Mouse (Mus musculus) spleen, adult 2 months (tissue): ENCODE results near the gene Gpd1. TPM values are rescaled to one million over a fixed set of nuclear protein-coding genes. Genes with fewer than 3 reads are reported as not detected.

Source experiments
- DNase-seq, 2 experiments: peaks; one replicate each; pipeline versions ENCODE4 v3.0.0 to v3.0.0-alpha.2; 2012 to 2021; ENCODE audit warnings: low spot score in 2 of 2, low read depth in 1 of 2
- H3K27ac ChIP-seq: fragments of 200-500 bp; 2 replicates; pipeline ENCODE4 v1.5.1; 2012; ENCODE audit warnings: low read length, inconsistent platforms; ENCODE audit not compliant: insufficient read depth
- H3K27me3 ChIP-seq: fragments of 200-500 bp; 2 replicates; pipeline ENCODE4 v1.6.1; 2012; ENCODE audit warnings: mild to moderate bottlenecking, moderate library complexity, low read length, inconsistent platforms; ENCODE audit not compliant: control insufficient read depth, insufficient read depth
- H3K36me3 ChIP-seq: fragments of 200-500 bp; 2 replicates; pipeline ENCODE4 v1.6.1; 2012; ENCODE audit warnings: mild to moderate bottlenecking, low read length, inconsistent platforms; ENCODE audit not compliant: control insufficient read depth, insufficient read depth
- H3K4me1 ChIP-seq: fragments of 200-500 bp; 2 replicates; pipeline ENCODE4 v1.6.1; 2011; ENCODE audit warnings: inconsistent platforms; ENCODE audit not compliant: control insufficient read depth, insufficient read depth, insufficient read length
- H3K4me3 ChIP-seq: fragments of 200-500 bp; 2 replicates; pipeline ENCODE4 v1.5.1; 2011; ENCODE audit warnings: mild to moderate bottlenecking, inconsistent platforms; ENCODE audit not compliant: insufficient read depth, insufficient read length; ENCODE audit errors: extremely low read depth
- CTCF ChIP-seq: fragments of 200-500 bp; IDR thresholded peaks from 2 replicates; pipeline ENCODE4 v1.5.1; 2011; ENCODE audit warnings: mild to moderate bottlenecking, inconsistent platforms; ENCODE audit not compliant: insufficient read depth, insufficient read length, insufficient replicate concordance; ENCODE audit errors: extremely low read depth
- POLR2A ChIP-seq: fragments of 200-500 bp; IDR thresholded peaks from 2 replicates; pipeline ENCODE4 v1.6.1; 2011; ENCODE audit warnings: low read depth, low read length, inconsistent platforms
- WGBS: fragments of 180-500 bp; shearing (Covaris S2); methylation state at CpG from one replicate; pipeline ENCODE4 v1.1.7; 2018; 5-methylcytosine and 5-hydroxymethylcytosine counted together
- polyA plus RNA-seq: library from polyadenylated mRNA; depleted of rRNA; stranded (reverse); fragments of >200 nt; gene quantifications from 2 replicates; pipeline ENCODE4 v1.2.3, GENCODE M21; 2012

The Gpd1 gene
- polyA plus RNA-seq, 1 experiment: 8.5 TPM

GRCm38 (mm10) chr15:99733186-99733585 is 15.9 kb downstream of the Gpd1 start:
- Histone ChIP-seq H3K36me3 (peaks cover 20% of the 10 kb centered on the region), H3K27ac (no peak overlapping the region), H3K4me1 (no peaks in the 10 kb centered on the region), H3K4me3 (no peak overlapping the region), H3K27me3 (no peaks in the 10 kb centered on the region)
- TF ChIP-seq POLR2A (no peak), CTCF (no peak)
- 95% methylated on average over 5 of the region's 5 CpGs for WGBS
- DNase-seq: no peak

GRCm38 (mm10) chr15:99735631-99736030 is 18.3 kb downstream of the Gpd1 start:
- DNase-seq: peak in 1 of 2 experiments; percentile 100
- H3K36me3 ChIP-seq: peaks cover 29% of the 10 kb centered on the region
- no peak overlapping the region for H3K27ac ChIP-seq
- no peak overlapping the region for H3K4me3 ChIP-seq
- no peak for TF ChIP-seq CTCF
- no peak for TF ChIP-seq POLR2A
- H3K27me3 ChIP-seq: no peaks in the 10 kb centered on the region
- no peaks in the 10 kb centered on the region for H3K4me1 ChIP-seq
- WGBS: 93% methylated on average over 2 of the region's 2 CpGs

DNA sequence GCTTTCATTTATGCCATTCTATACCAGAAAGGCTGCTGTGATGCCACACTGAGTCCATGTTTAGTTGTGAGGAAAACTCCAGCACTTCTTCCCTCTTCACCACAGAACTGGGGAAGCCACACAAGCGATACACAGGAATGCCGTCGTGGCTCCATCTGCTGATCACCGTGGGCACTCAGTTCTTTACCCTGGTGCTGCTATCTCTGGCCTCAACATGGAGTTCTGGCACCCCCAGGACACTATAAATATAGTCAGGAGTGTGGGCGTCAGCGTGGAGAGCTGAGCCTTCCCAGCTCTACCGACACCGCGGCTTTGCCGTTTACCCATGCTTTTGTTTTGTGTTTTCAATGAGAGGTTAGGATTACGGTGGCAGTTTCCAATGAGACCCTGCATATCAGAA is 19.4 kb downstream of the Gpd1 start:
- Histone ChIP-seq H3K4me3 (no peak overlapping the region), H3K27ac (no peak overlapping the region), H3K27me3 (no peaks in the 10 kb centered on the region), H3K4me1 (no peaks in the 10 kb centered on the region), H3K36me3 (peaks cover 32% of the 10 kb centered on the region)
- WGBS: 90% methylated on average over 11 of the region's 11 CpGs
- no peak for DNase-seq
- TF ChIP-seq CTCF: no peak
- no peak for TF ChIP-seq POLR2A

- DNase-seq: no peak
- H3K4me1 ChIP-seq: no peaks in the 10 kb centered on the region
- no peaks in the 10 kb centered on the region for H3K27me3 ChIP-seq
- no peak overlapping the region for H3K27ac ChIP-seq
- no peak overlapping the region for H3K4me3 ChIP-seq
- peaks cover 33% of the 10 kb centered on the region for H3K36me3 ChIP-seq
- 87% methylated on average over 4 of the region's 4 CpGs for WGBS
- TF ChIP-seq CTCF: no peak
- TF ChIP-seq POLR2A: no peak
Measured at GRCm38 (mm10) chr15:99740229-99740628, 22.9 kb downstream of the Gpd1 start.

DNA sequence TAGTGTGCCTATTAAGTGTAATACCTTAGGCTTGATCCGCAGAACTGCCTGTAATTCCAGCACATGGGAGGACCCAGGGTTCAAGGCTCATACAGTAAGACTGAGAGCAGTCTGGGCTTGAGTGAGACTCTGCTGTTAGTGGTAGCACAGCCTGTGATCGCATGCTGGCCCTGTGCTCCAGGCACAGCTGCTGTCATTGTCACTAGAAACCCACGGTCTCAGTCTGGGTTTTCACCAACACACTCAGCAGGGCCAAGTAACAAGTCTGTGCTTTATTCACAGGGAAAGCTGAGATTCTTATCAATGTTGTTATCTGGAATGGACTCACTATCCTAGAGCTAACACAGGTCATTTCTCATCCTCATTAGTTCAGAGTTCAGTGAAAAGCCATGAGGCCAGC is 36.9 kb downstream of the Gpd1 start:
- H3K4me1 ChIP-seq: no peaks in the 10 kb centered on the region
- DNase-seq: no peak
- no peaks in the 10 kb centered on the region; the same call in 1 of the 2 replicates for H3K36me3 ChIP-seq
- no peak overlapping the region for H3K27ac ChIP-seq
- TF ChIP-seq POLR2A (no peak), CTCF (no peak)
- 86% methylated on average over 3 of the region's 3 CpGs for WGBS
- no peak overlapping the region for H3K4me3 ChIP-seq
- H3K27me3 ChIP-seq: no peaks in the 10 kb centered on the region

- 80% methylated on average over 4 of the region's 4 CpGs for WGBS
Measured at GRCm38 (mm10) chr15:99767467-99767866, 50.2 kb downstream of the Gpd1 start.

GRCm38 (mm10) chr15:99768761-99769160 is 51.4 kb downstream of the Gpd1 start:
- Histone ChIP-seq H3K27me3 (no peaks in the 10 kb centered on the region), H3K36me3 (no peaks in the 10 kb centered on the region), H3K4me3 (no peak overlapping the region), H3K27ac (no peak overlapping the region), H3K4me1 (no peaks in the 10 kb centered on the region; the same call in none of the 2 replicates)
- no peak for TF ChIP-seq POLR2A
- TF ChIP-seq CTCF: no peak
- DNase-seq: no peak
- WGBS: 84% methylated on average over 1 of the region's 1 CpGs

More at GRCm38 (mm10) chr15:99767467-99767866, 50.2 kb downstream of the Gpd1 start:
- H3K4me1 ChIP-seq: no peaks in the 10 kb centered on the region; the same call in none of the 2 replicates
- no peak overlapping the region for H3K27ac ChIP-seq
- no peak overlapping the region for H3K4me3 ChIP-seq
- no peak for DNase-seq
- H3K27me3 ChIP-seq: no peaks in the 10 kb centered on the region
- TF ChIP-seq POLR2A: no peak
- no peak for TF ChIP-seq CTCF
- H3K36me3 ChIP-seq: no peaks in the 10 kb centered on the region
